Mouse (Mus musculus) limb, embryonic 12.5 days (tissue): ENCODE results near the gene Rnf149. TPM values are rescaled to one million over a fixed set of nuclear protein-coding genes. Genes with fewer than 3 reads are reported as not detected.

Experiments used
- ATAC-seq: fragments of 200-750 bp; cut with Nextera tagmentation; 2 replicates; pipeline ENCODE4 v1.8.0; 2017; ENCODE audit warnings: low read depth, moderate TSS enrichment; ENCODE audit not compliant: insufficient number of reproducible peaks, insufficient read depth, low FRiP score, low TSS enrichment
- H3K27ac ChIP-seq: fragments of 300-500 bp; sonication (generic); 2 replicates; pipeline ENCODE4 v1.5.1; 2016; ENCODE audit warnings: mild to moderate bottlenecking, moderate library complexity
- H3K27me3 ChIP-seq: fragments of 300-500 bp; sonication (generic); 2 replicates; pipeline ENCODE4 v1.6.1; 2016; ENCODE audit warnings: mild to moderate bottlenecking, moderate library complexity
- H3K36me3 ChIP-seq: fragments of 300-500 bp; sonication (generic); 2 replicates; pipeline ENCODE4 v1.6.1; 2016; ENCODE audit warnings: mild to moderate bottlenecking, moderate library complexity
- H3K4me1 ChIP-seq: fragments of 300-500 bp; sonication (generic); replicated peaks from 2 replicates; pipeline ENCODE4 v1.6.1; 2016
- H3K4me2 ChIP-seq: fragments of 300-500 bp; sonication (generic); 2 replicates; pipeline ENCODE4 v1.6.1; 2016; ENCODE audit warnings: mild to moderate bottlenecking, moderate library complexity
- H3K4me3 ChIP-seq: fragments of 300-500 bp; sonication (generic); replicated peaks from 2 replicates; pipeline ENCODE4 v1.5.1; 2016; ENCODE audit warnings: mild to moderate bottlenecking
- H3K9ac ChIP-seq: fragments of 300-500 bp; sonication (generic); replicated peaks from 2 replicates; pipeline ENCODE4 v1.6.1; 2016; ENCODE audit warnings: mild to moderate bottlenecking, moderate library complexity
- H3K9me3 ChIP-seq: fragments of 300-500 bp; sonication (generic); 2 replicates; pipeline ENCODE4 v1.6.1; 2016; ENCODE audit warnings: mild to moderate bottlenecking, moderate library complexity
- WGBS: fragments of 180-500 bp; shearing (Covaris S2); methylation state at CpG from one replicate; pipeline ENCODE4 v1.1.7; 2016; 5-methylcytosine and 5-hydroxymethylcytosine counted together
- polyA plus RNA-seq: library from polyadenylated mRNA; unstranded; fragments of >200 nt; fragmentation: Nextera tagmentation; extraction: Ambion mirVana; gene quantifications from 2 replicates; pipeline ENCODE4 v1.2.1, GENCODE M21; 2016

Gene Rnf149
- polyA plus RNA-seq, 1 experiment from 2014 or later = 36.4 TPM

- Histone ChIP-seq H3K4me2 (no peak overlapping the region), H3K27ac (no peak overlapping the region), H3K36me3 (no peaks in the 10 kb centered on the region), H3K4me1 (no peaks in the 10 kb centered on the region), H3K27me3 (no peaks in the 10 kb centered on the region), H3K4me3 (no peak overlapping the region), H3K9me3 (no peaks in the 10 kb centered on the region), H3K9ac (no peak overlapping the region)
- ATAC-seq = no peak
- WGBS = 86% methylated on average over 17 of the region's 17 CpGs
Observed at GRCm38 (mm10) chr1:39502817-39503633, 74.2 kb downstream of the Rnf149 start.

Other genes with a start within 250 kb of the Rnf149 start
- gene Rpl31, start 209.6 kb downstream of the Rnf149 start, polyA plus RNA-seq = 525 and 543 TPM in 2 replicates
- gene Tbc1d8, start 98.7 kb downstream of the Rnf149 start, polyA plus RNA-seq = 8.9 and 10.9 TPM in 2 replicates
- 31.9 and 35.5 TPM in 2 replicates for gene Cnot11, start 42.4 kb downstream of the Rnf149 start, polyA plus RNA-seq
- 0.15 and 0.23 TPM in 2 replicates for gene Creg2, start 74.1 kb upstream of the Rnf149 start, polyA plus RNA-seq
- gene Rfx8, start 143.6 kb upstream of the Rnf149 start, polyA plus RNA-seq = 1.5 and 1.7 TPM in 2 replicates
- not detected in 2 replicates for gene Gm3646, start 227.9 kb upstream of the Rnf149 start, polyA plus RNA-seq